Mouse (Mus musculus): ENCODE measurements around the gene Rgs3. TPM values are rescaled to one million over a fixed set of nuclear protein-coding genes. Genes with fewer than 3 reads are reported as not detected.
A peak's percentile ranks its signal among the peaks of the same experiment; 100 is the strongest.

Gene Rgs3
- polyA plus RNA-seq, 1 experiment from 2014 or later = 38.8 TPM

- no peak overlapping the region for H3K27ac ChIP-seq (replicated peaks; ENCODE audit: low read depth, low read length)
- H3K4me2 ChIP-seq (ENCODE audit: low read depth, low read length) = no peak overlapping the region
- peak; percentile 52 for DNase-seq (ENCODE audit: low spot score)
- H3K27me3 ChIP-seq (replicated peaks; ENCODE audit: control insufficient read depth, insufficient read depth, low read length) = no peaks in the 10 kb centered on the region
- 0 out of 2 replicates have a peak, but pooled peaks have one; percentile 10 for ATAC-seq (ENCODE audit: low read depth)
- H3K9me3 ChIP-seq (ENCODE audit: control insufficient read depth, low read length) = no peaks in the 10 kb centered on the region
- WGBS = 34% methylated on average over 10 of the region's 10 CpGs
- H3K9ac ChIP-seq (ENCODE audit: low read depth, low read length) = no peak overlapping the region
- peaks cover 26% of the 10 kb centered on the region; the same call in 1 of the 2 replicates for H3K36me3 ChIP-seq (ENCODE audit: control insufficient read depth, insufficient read depth, low read length)
- peaks cover 12% of the 10 kb centered on the region for H3K4me1 ChIP-seq (ENCODE audit: control insufficient read depth, insufficient read depth, low read length)
- H3K4me3 ChIP-seq (ENCODE audit: low read depth, low read length) = no peak overlapping the region
Measured at GRCm38 (mm10) chr4:62693839-62694238, 134.2 kb downstream of the Rgs3 start.

GRCm38 (mm10) chr4:62694703-62695439, 135.2 kb downstream of the Rgs3 start:
- Histone ChIP-seq H3K27me3 (replicated peaks; ENCODE audit: control insufficient read depth, insufficient read depth, low read length) (no peaks in the 10 kb centered on the region), H3K36me3 (ENCODE audit: control insufficient read depth, insufficient read depth, low read length) (peaks cover 26% of the 10 kb centered on the region; the same call in 1 of the 2 replicates), H3K9me3 (ENCODE audit: control insufficient read depth, low read length) (no peaks in the 10 kb centered on the region), H3K4me1 (ENCODE audit: control insufficient read depth, insufficient read depth, low read length) (peaks cover 13% of the 10 kb centered on the region), H3K4me2 (ENCODE audit: low read depth, low read length) (no peak overlapping the region), H3K9ac (ENCODE audit: low read depth, low read length) (no peak overlapping the region), H3K4me3 (ENCODE audit: low read depth, low read length) (no peak overlapping the region), H3K27ac (replicated peaks; ENCODE audit: low read depth, low read length) (no peak overlapping the region)
- no peak for DNase-seq (ENCODE audit: low spot score)
- WGBS = 77% methylated on average over 11 of the region's 11 CpGs
- no peak for ATAC-seq (ENCODE audit: low read depth)

GRCm38 (mm10) chr4:62695523-62695922, 135.9 kb downstream of the Rgs3 start:
- H3K9ac ChIP-seq (ENCODE audit: low read depth, low read length) = no peak overlapping the region
- DNase-seq (ENCODE audit: low spot score) (no peak), ATAC-seq (ENCODE audit: low read depth) (no peak)
- H3K4me2 ChIP-seq (ENCODE audit: low read depth, low read length) = no peak overlapping the region
- peaks cover 15% of the 10 kb centered on the region for H3K4me1 ChIP-seq (ENCODE audit: control insufficient read depth, insufficient read depth, low read length)
- peaks cover 33% of the 10 kb centered on the region for H3K36me3 ChIP-seq (ENCODE audit: control insufficient read depth, insufficient read depth, low read length)
- H3K27me3 ChIP-seq (replicated peaks; ENCODE audit: control insufficient read depth, insufficient read depth, low read length) = no peaks in the 10 kb centered on the region
- no peak overlapping the region for H3K4me3 ChIP-seq (ENCODE audit: low read depth, low read length)
- H3K27ac ChIP-seq (replicated peaks; ENCODE audit: low read depth, low read length) = 0 out of 2 replicates have a peak overlapping the region, but pooled peaks have one; percentile 28
- no peaks in the 10 kb centered on the region for H3K9me3 ChIP-seq (ENCODE audit: control insufficient read depth, low read length)
- 72% methylated on average over 8 of the region's 8 CpGs for WGBS

- H3K4me1 ChIP-seq (ENCODE audit: control insufficient read depth, insufficient read depth, low read length) = peaks cover 17% of the 10 kb centered on the region
Measured at GRCm38 (mm10) chr4:62695946-62696345, 136.3 kb downstream of the Rgs3 start.

GRCm38 (mm10) chr4:62696699-62697404, 137.2 kb downstream of the Rgs3 start:
- H3K4me2 ChIP-seq (ENCODE audit: low read depth, low read length) = no peak overlapping the region
- H3K4me3 ChIP-seq (ENCODE audit: low read depth, low read length) = no peak overlapping the region
- H3K9me3 ChIP-seq (ENCODE audit: control insufficient read depth, low read length) = no peaks in the 10 kb centered on the region
- H3K4me1 ChIP-seq (ENCODE audit: control insufficient read depth, insufficient read depth, low read length) = peaks cover 25% of the 10 kb centered on the region
- no peaks in the 10 kb centered on the region for H3K27me3 ChIP-seq (replicated peaks; ENCODE audit: control insufficient read depth, insufficient read depth, low read length)
- H3K9ac ChIP-seq (ENCODE audit: low read depth, low read length) = 0 out of 2 replicates have a peak overlapping the region, but pooled peaks have one; percentile 6
- DNase-seq (ENCODE audit: low spot score) (peak; percentile 48), ATAC-seq (ENCODE audit: low read depth) (no peak)
- 58% methylated on average over 7 of the region's 7 CpGs for WGBS
- H3K36me3 ChIP-seq (ENCODE audit: control insufficient read depth, insufficient read depth, low read length) = peaks cover 34% of the 10 kb centered on the region
- H3K27ac ChIP-seq (replicated peaks; ENCODE audit: low read depth, low read length) = peak overlapping the region; percentile 44

More at GRCm38 (mm10) chr4:62695946-62696345, 136.3 kb downstream of the Rgs3 start:
- Histone ChIP-seq H3K4me2 (ENCODE audit: low read depth, low read length) (no peak overlapping the region), H3K36me3 (ENCODE audit: control insufficient read depth, insufficient read depth, low read length) (peaks cover 33% of the 10 kb centered on the region), H3K9ac (ENCODE audit: low read depth, low read length) (no peak overlapping the region), H3K4me3 (ENCODE audit: low read depth, low read length) (no peak overlapping the region), H3K27ac (replicated peaks; ENCODE audit: low read depth, low read length) (0 out of 2 replicates have a peak overlapping the region, but pooled peaks have one; percentile 28), H3K27me3 (replicated peaks; ENCODE audit: control insufficient read depth, insufficient read depth, low read length) (no peaks in the 10 kb centered on the region), H3K9me3 (ENCODE audit: control insufficient read depth, low read length) (no peaks in the 10 kb centered on the region)
- ATAC-seq (ENCODE audit: low read depth) (no peak), DNase-seq (ENCODE audit: low spot score) (peak; percentile 94)
- WGBS = 70% methylated on average over 13 of the region's 13 CpGs

- Histone ChIP-seq H3K4me1 (ENCODE audit: control insufficient read depth, insufficient read depth, low read length) (peaks cover 25% of the 10 kb centered on the region), H3K4me3 (ENCODE audit: low read depth, low read length) (no peak overlapping the region), H3K27me3 (replicated peaks; ENCODE audit: control insufficient read depth, insufficient read depth, low read length) (no peaks in the 10 kb centered on the region), H3K9ac (ENCODE audit: low read depth, low read length) (no peak overlapping the region), H3K27ac (replicated peaks; ENCODE audit: low read depth, low read length) (peak overlapping the region; percentile 84; the same call in 1 of the 2 replicates), H3K36me3 (ENCODE audit: control insufficient read depth, insufficient read depth, low read length) (peaks cover 34% of the 10 kb centered on the region), H3K4me2 (ENCODE audit: low read depth, low read length) (no peak overlapping the region), H3K9me3 (ENCODE audit: control insufficient read depth, low read length) (no peaks in the 10 kb centered on the region)
- 15% methylated on average over 2 of the region's 2 CpGs for WGBS
- DNase-seq (ENCODE audit: low spot score) = peak; percentile 92
- peak; percentile 58 for ATAC-seq (ENCODE audit: low read depth)
Measured at GRCm38 (mm10) chr4:62697469-62697868, 137.8 kb downstream of the Rgs3 start.

GRCm38 (mm10) chr4:62698521-62698920, 138.9 kb downstream of the Rgs3 start:
- Histone ChIP-seq H3K4me2 (ENCODE audit: low read depth, low read length) (0 out of 2 replicates have a peak overlapping the region, but pooled peaks have one; percentile 69), H3K27ac (replicated peaks; ENCODE audit: low read depth, low read length) (peak overlapping the region; percentile 84), H3K4me1 (ENCODE audit: control insufficient read depth, insufficient read depth, low read length) (peaks cover 25% of the 10 kb centered on the region), H3K36me3 (ENCODE audit: control insufficient read depth, insufficient read depth, low read length) (peaks cover 31% of the 10 kb centered on the region), H3K4me3 (ENCODE audit: low read depth, low read length) (no peak overlapping the region), H3K9ac (ENCODE audit: low read depth, low read length) (no peak overlapping the region), H3K27me3 (replicated peaks; ENCODE audit: control insufficient read depth, insufficient read depth, low read length) (no peaks in the 10 kb centered on the region), H3K9me3 (ENCODE audit: control insufficient read depth, low read length) (no peaks in the 10 kb centered on the region)
- ATAC-seq (ENCODE audit: low read depth) (no peak), DNase-seq (ENCODE audit: low spot score) (no peak)
- 51% methylated on average over 3 of the region's 3 CpGs for WGBS

- H3K9me3 ChIP-seq (ENCODE audit: control insufficient read depth, low read length) = no peaks in the 10 kb centered on the region
- peak overlapping the region; percentile 67 for H3K9ac ChIP-seq (ENCODE audit: low read depth, low read length)
- H3K4me3 ChIP-seq (ENCODE audit: low read depth, low read length) = peak overlapping the region; percentile 48
- H3K27ac ChIP-seq (replicated peaks; ENCODE audit: low read depth, low read length) = peak overlapping the region; percentile 84
- peak; percentile 98 for DNase-seq (ENCODE audit: low spot score)
- peak overlapping the region; percentile 69 for H3K4me2 ChIP-seq (ENCODE audit: low read depth, low read length)
- H3K4me1 ChIP-seq (ENCODE audit: control insufficient read depth, insufficient read depth, low read length) = peaks cover 29% of the 10 kb centered on the region
- peak; percentile 90 for ATAC-seq (ENCODE audit: low read depth)
- H3K27me3 ChIP-seq (replicated peaks; ENCODE audit: control insufficient read depth, insufficient read depth, low read length) = no peaks in the 10 kb centered on the region
- H3K36me3 ChIP-seq (ENCODE audit: control insufficient read depth, insufficient read depth, low read length) = peaks cover 36% of the 10 kb centered on the region
- WGBS = 6% methylated on average over 10 of the region's 10 CpGs
Measured at GRCm38 (mm10) chr4:62699191-62699812, 139.7 kb downstream of the Rgs3 start.

Measured in embryonic facial prominence, embryonic 14.5 days (tissue).